Mouse (Mus musculus) 416B (cell line): Measurements from ENCODE around the gene Dennd1b.

Experiments used
- DNase-seq: peaks from one replicate; pipeline ENCODE4 v3.0.0; 2011; ENCODE audit warnings: low read depth

Dennd1b gene

DNA sequence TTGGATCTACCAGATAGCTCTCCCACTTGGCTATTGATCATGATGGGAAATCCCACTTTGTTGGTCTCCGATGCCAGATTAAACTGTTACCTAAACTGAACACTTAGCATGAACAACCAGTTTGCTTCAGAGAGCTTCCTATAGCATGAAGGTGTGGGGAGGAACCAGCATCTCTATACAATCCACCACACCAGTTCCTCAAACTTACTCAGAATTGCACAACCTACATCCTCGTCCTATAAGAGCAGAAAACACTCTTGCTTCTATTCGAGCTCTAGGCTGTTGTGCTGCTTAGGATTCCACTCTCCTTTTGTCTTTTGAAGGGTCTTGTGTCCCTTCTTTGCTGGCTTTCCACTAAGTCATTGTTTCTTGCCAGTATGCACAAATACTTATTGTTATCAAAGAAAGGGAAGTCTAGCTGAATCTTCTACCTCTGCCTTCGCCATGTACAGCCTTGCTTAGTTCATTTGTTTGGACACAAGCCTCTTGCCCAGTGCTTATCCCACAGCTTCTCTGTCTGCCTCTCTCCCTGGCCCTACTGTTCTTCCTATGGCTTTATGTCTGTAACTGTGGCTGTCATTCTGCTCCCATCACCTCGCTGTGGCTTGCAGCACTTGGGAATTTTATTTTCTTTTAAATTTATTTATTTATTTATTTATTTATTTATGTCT, 52.0 kb downstream of the Dennd1b start:
- DNase-seq: peak; percentile 71

DNA sequence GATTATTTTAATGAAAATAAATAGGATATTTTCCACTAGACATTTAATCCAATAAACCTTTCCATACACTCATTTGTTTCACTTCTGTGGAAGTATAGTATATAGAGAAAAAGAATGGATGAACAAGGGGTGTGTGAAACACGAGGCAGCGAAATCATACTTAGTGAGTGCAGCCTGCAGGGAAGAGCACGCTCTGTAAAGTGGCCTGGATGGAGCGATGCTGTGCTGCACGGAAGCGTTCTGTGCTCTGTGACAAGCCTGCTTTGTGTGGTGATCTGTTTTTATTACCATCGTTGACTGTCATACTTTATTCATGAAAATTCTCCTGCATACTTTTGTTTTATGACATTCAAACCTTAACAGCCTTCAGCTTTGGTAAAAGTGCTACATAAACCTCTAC, 58.1 kb downstream of the Dennd1b start:
- no peak for DNase-seq

DNA sequence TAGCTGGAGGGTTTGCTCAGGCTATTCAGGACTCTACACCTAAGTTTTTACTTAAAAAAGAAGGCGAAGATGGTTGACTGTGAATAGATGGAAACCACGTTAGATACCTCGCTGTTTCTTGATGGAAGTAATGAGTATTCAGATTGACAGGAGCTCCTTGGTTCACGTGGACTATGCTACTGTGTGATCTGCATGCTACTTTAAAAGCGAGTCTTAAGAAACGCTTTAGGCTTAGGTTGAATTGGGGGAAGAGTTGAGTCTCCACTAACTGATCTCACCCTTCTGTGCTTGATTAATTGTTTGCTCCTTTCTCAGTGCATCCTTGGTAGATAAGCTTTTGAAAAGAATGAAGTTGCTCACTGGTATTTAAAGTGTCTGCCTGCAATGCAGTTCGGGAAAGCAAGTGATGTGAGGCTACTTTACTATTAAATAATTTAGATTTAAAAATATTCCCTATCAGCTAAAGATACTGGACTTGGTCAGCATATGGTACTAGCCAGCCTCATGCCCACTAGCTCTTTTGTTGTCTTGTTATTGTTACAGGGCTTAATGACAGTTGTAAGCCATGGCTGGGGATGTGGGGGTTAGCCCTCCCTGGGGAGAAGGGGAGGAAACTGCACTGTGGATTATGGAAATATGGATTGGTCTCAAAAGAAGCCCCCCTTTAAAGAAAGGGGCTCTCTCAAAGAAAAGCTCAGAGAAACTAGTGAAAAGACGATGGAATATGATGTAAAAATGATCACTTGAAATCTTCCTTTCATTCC, 62.8 kb downstream of the Dennd1b start:
- DNase-seq: no peak

DNA sequence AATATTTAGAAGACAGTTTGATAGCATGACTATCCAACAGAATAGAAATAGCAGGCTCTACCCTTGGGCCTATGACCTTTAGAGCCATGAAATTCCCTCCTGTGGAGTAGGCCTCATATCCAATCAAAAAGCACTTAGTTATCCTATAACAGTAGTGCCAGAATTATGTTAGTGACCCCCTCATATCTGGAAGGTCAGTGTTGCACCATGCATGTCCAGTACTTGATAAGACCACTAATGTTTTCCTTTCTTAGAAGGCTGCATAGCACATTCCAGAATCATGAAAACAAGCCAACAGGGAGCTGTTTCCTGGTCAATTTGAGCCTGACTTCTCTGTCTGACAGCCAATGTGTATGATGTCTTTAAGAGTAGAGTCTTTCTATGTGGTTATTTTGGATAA, 66.3 kb downstream of the Dennd1b start:
- no peak for DNase-seq

DNA sequence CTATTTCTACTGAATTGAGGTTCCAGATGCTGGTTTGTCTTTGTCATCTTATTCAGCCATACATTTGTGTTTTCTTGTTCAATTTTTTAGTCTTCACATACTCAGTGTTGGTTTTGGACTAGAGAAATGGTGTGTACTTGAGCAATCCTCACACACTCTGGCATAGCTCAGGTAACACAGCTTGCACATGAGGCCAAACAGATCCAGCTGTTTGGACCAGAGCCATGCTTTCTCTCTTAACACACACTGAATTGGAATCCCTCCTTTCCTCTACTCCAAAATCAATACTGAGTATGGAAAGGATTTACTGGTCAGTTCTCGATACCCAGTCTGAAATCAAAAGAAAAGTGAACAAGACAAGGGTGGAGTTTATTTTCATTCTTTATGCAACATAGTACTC, 69.2 kb downstream of the Dennd1b start:
- DNase-seq: no peak

DNA sequence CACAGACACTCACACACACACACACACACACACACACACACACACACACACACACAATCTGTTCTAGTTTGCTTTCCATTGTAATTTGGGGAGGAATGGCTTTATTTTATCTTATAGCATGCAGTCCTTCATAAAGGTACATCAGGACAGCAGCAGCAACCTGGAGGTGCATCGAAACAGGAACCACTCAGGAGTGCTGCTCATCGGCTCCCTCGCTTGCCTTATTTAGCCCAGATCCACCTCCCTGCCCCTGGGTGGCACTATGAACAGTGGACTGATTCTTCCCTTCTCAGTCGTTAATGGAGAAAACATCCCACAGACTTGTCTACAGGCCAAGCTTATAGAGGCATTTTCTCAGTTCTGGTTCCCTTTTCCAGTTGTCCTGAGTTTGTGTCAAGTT, 71.9 kb downstream of the Dennd1b start:
- DNase-seq: no peak

DNA sequence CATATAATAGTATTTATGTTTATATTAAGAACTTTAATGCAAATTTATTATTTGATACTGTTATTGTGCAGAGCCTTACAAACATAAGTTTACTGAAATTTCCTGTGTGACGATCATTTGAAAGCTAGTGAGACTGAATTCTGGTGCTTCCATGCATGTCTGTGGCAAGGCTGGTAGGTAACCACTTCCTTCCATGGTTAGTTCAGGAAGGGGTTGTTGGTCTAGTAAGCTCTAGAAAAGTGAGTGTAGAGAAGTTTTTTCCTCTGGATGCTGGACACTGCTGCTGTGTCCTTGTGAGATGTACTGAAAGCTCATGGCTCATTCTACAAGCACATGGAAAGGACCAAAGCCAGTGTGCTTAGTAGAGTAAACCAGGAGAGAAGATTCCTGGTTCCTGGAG, 73.1 kb downstream of the Dennd1b start:
- peak; percentile 90 for DNase-seq

DNA sequence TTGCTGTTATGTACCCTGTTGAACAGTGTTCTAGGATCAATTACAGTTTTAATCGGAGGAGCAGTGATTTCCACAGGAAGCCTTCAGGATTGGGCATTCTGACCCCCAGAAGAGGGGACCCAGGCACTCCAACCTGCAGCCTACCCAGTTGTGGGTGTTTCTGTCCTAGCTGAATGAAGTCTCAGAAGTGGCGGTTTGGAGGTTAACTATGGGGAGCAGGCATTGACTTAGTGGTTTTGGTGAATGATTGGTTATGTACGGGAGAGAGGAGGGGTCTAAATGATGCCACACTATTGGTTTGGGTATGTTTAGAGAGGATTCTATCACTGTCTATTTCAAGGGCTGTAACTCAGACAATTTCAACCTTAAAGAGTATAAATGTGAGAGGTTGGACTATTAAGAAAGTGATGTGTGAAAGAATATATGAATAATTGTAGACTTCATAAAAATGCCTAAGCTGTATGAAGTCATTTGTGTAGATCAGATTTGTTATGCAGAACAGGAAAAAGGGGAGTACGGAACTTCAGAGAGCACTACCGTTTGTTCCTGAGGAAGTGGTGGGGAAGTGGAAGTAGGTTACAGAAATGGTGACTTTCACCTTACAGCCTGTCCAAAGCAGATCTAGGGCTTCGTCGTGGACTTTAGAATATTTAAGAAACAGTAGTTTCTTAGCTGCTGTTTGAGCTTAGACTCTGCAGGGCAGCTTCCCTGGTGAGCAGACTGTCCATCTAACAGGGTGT, 73.7 kb downstream of the Dennd1b start:
- peak; percentile 73 for DNase-seq

DNA sequence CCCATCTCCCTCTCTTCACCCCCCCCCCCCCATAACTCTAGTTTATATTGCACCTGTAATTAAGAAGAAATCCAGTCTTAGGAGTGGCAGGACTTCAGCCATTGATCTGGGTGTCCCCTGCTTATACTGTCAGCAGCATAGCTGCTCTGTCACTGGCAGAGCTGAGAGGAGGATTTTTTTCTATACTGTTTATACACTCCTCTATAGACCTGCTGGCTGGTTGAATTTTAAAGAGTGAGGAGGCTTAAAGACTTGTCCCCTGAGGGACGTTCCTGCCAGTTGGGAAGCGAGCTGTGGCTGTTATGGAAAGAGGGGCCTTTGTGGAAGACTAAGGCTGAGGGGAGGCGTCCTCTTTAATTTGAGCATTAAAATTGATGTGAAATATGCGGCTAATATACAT, 74.8 kb downstream of the Dennd1b start:
- no peak for DNase-seq

DNA sequence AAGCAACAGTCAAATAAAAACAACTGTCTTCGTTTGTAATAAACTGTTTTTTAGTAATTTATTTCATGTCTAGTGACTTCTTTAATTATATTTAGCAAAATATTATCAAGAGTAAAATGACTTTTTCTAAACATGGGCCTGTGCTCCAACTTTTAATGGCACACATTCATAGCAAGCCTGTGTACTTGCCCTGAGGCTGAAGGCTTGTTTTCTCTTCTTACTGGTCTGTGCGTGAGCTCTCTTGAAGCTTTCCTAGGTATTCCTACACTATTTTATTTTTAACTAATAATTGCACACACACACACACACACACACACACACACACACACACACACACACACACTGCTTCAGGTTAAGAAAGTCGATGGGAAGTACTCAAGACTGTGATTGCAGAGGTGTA, 75.4 kb downstream of the Dennd1b start:
- DNase-seq: no peak

DNA sequence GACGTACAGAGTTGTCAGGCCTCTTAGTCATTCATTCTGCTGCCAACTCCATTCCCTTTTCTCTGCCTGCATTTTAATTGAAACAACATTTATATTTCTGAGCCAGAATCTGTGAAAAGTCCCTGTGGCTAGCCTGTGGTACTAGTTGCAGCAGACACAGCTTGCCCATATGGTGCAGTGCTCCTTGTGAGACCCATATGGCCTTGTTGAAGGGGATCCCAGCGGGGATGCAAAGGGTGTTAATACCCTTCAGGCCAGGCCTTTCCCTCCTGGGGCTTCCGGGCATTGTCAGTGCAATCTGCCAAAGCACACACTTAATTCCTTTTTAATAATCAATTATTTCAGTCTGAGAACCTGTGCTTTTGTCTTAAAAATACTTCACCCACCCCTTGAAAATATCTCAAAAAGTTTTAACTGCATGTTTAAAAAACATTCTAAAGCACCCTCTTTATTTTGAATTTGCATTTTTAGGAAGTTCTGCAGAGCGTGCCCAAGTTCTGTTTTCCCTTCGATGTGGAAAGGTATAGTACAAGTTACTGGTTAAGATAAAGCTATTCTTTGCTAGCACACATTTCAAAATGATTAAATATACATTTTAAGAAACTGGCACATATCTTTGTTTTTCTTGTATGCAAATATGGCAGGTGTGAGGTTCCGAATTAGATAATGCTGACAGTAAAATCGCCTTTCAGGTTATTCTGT, 76.4 kb downstream of the Dennd1b start:
- no peak for DNase-seq

DNA sequence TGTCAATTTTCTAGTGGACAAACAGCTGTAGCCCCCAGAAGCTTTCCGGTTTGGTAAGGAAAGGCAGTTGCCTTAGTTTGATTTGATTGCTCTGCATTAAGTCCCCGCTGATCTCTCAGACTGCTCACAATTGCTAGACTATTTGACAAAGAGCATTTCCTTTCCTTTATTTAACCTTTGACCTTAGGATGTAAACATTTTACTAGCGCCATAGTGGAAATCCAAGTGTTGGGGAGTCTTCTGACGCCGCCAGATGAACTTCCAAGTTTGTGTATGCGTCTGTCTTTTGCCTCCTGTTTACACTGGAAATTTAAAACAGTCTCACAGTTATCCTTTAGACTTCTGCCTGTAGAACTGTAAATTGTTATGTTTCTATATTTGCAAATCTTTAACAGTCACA, 85.8 kb downstream of the Dennd1b start:
- DNase-seq: no peak

DNA sequence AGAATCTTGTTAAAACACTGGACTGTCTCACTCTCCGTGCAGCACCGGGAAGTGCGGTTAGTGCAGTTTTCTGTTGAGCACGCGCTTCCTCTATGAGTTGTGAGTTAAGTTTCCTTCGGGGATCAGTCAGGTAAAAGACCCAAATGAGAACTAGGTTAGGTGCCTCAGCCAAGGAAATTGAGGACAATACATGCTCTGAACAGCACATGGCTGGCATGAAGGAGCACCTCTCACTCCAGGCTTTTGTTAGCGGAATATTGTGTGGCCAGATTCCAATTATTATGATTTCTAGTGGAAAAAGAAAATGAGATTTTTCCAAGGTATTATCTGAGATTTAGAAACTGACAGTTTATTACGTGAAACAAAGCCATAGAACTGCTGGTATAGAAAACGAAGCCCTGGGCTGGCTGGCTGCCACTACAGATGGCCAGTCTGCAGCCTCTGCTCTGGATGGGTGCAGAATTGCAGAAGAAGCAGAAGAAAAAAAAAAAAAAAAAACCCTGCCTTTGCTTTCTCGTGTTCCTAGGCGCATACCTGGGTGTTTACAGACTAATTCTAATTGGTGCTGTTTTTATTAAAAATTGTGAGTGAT, 86.7 kb downstream of the Dennd1b start:
- no peak for DNase-seq

DNA sequence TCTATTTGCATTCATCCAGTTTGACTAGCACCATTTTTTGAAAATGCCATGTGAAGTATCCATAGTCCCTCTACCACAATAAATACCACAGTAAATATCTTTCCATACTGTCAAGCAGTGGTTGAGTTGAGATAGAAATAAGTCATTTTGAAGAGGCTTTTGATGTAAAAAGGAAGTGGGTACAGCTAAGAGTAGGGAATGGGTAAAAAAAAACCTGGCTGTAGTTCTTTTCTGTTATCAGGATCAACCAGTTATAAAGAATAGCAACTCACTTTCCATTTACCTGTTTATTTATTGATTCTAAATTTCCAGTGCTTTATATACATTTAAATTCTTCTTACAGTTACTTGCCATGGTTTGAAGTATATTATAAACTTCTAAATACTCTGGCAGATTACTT, 89.8 kb downstream of the Dennd1b start:
- DNase-seq: peak; percentile 49

DNA sequence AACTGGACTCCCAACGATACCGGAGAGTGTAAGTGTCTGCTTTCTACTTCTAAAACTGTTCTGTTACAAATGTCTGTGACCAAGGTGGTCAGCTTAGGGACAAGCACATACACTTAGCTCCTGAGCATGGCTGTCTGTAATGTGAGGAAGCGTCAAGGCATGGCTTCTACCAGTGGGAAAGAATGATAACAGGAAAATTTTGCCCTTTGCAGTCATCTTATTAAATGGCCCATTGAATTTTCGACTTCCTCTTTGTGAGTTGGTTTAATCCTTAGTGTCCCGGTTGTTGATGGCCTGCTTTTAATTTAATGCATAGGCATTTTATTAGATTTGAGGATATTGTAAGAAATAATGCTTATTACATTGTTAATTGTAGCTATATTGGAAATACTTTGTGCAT, 97.1 kb downstream of the Dennd1b start:
- DNase-seq: no peak

DNA sequence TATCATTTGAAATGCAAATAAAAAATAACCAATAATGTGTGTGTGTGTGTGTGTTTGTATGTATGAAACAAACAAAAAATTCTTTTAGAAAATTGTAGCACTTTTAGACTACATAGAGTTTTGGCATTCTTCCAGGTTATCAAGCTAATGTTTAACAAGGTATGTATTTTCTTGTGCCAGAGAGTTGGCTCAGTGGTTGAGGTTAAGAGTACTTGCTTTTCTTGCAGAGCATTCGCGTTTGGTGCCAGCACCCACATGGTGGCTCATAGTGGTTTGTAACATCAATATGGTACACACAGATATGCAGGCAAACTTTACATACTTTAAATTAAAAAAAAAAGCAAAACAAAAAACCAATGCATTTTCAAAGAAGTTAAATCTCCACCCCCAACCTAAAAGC, 101.5 kb downstream of the Dennd1b start:
- DNase-seq: peak; percentile 26

DNA sequence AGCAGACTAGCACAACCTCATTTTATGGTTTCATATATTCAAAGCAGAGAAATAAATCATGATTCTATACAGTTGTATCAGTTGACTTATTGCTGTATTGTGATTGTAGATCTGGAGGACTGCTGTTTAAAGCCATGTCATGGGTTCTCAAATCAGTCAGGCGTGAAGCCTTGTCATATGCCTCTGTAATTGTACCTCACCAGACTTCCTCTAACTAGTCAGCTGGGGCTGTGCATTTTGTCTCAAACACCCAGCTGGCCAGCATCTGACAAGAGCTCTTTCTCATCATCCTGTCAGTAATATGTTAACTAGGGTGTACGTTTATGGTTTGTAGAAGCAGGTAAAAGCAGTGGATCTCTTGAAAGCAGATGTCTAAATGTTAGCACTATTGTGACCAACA, 104.0 kb downstream of the Dennd1b start:
- peak; percentile 29 for DNase-seq

DNA sequence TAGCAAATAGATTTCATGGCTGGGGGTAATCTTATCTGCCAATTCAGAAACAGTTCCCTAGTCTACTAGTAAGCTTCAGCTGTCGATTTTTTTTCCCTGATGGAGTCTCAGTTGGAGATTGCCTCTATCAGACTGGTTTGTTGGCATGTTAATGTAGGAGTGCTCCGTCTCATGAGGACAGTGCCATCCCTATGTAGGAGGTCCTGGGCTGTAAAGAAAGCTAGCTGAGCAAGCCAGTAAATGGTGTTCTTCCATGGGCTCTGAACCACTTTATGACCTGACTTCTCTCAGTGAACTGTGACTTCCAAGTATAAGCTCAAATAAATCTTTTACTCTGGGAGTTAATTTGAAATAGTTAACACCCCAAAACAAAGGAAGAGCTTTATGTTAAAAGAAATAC, 107.8 kb downstream of the Dennd1b start:
- DNase-seq: no peak

DNA sequence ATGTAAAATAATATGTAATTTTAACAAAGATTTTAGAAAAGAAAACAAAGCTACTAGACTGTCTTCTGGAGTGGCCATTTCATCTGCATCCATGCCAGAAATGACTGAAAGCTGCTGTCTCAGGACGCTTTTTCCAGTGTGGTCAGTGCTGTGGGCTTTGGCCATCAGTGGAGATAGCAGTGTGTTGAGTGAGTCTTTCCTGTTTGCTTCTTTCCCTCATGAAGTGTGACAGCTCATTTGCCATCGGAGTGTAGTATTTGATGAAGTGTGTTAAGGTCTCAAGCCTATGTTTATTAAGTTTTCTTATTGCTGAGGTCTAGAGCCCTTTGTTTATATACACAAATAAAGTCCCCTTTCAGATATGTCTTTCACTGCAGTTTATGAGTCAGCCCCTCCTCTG, 112.4 kb downstream of the Dennd1b start:
- peak; percentile 38 for DNase-seq

DNA sequence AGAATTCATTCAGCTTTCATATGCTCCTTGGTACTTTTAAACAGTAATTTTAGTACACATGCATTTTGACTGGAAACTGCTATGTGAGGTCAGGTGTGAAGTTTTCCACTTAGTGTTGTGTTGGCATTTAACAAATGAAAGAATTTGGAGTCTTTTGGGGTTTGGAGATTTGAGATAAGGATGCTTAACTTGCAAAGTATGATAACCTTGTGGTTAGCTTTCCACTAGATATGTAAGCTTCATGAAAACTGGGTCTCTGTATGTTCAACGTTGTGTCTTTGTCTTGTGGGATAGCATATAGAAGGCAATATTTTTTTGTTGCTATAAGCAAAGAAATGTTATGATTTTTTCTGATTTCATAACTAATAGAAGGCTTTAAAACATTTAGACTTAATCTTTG, 114.8 kb downstream of the Dennd1b start:
- DNase-seq: peak; percentile 46

DNA sequence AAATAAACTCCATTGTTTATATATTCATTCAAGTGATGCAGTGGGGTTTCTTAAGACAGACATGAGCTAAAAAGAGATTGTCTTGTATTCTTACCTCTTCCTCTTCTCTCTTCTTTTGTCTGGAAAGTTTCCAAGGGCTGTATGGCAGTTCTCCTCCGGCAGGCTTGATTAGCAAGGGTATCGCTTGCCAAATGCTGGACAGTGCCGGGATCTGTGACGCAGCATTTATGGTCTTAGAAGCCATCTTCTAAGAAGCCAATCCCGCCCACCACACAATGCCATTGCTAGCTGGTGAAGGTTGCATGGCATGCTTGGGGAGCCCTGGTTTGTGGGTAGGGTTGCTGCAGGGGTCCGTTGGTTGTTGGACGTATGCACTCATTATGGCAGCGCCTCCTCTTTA, 115.8 kb downstream of the Dennd1b start:
- no peak for DNase-seq

DNA sequence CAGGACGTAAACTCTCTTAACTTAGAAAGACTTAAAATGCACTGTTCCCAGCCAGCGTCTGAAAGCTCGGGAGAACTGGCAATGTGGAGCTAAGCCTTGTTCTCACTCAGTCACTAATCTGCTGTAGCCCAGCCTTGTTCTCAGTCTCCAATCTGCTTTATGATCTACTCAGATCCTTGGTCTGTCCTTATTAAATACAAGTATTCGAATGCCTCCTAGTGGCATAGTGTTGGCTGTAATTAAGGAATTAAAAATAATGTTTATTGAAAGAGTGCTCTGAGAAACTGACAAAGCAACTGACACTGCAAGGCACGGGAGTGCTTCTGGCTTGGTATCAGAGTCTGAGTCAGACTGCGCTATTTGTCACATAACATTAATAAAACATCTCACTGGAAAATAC, 116.3 kb downstream of the Dennd1b start:
- DNase-seq: peak; percentile 68
